Mouse (Mus musculus): ENCODE measurements around the gene Trabd.

Trabd gene

DNA sequence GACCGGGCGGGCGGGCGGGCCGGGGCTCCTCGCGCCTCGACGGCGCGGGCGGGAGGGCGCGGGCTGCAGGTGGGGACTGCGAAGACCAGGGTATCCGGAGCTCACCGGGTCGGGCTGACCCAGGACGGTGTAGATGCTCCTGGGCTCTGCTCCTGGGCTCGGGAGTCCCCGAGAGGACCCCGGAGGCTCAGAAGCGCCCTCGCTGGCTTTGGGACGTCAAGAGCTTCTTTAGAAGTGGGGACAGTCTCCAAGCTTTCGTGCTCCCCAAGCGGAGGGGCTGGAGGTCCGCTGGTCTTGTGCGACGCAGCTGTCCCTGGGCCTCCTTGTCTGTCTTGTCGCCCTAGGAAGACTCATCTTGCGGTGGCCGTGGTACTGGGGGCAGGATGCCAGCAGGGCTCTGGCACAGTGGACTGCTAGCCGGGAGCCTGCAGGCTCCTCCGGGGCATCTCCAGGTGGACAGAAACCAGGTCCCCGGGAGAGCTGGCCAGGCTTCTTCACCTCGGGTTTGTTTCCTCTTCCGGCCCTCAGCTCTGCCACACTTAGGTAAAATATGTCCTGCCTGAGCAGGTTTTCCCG is 1.3 kb downstream of the Trabd start:
- peak; percentile 71 for DNase-seq (ENCODE audit: low read depth, low spot score)

DNA sequence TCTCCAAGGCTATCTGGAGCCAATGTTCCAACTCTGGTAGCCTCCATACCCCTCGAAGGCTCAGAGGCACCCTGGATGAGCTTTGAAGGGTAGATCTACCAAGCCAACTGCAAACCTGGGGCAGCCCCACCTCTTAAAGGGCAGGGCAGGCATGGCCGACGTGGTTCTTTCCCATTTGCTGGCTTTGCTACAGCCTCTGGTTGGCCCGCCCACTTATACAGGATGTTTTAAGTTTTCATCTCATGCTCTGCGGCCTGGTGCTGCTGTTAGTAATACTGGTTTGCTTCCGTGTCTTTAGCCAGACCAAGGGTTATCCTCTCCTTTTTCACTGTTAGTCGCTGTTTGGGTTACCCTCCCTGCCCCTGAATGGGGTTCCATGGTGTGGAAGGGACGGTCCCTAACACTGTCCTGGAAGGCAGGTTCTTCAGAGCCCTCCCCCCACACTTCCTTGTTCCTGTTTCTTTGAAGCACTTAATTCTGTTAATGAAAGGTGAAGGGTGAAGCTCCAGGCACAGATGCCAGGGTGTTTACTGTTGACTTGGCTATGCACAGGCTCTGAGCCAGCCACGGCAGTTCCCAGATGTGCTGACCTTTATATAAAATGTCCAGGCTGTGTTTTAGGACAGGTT is 3.4 kb downstream of the Trabd start:
- DNase-seq (ENCODE audit: low read depth, low spot score) = peak; percentile 52

DNA sequence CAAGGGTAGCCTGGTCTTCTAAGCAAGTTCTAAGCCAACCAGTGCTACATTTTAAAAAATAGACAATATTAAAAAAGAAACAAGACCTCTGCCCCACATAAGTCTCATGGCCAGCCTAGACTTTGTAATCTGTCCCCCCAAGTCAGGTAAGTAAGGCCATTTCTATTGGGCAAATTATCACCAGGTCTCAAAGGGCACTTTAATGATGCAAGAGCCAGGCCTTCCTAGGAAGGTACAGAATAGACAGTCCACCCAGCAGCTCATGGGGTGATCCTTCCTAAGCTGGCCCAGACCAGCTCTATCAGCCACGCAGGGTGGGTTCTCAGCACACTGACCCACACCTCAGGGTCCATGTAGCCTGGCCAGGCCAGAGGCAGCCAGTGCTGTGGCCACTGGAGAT is 9.0 kb downstream of the Trabd start:
- DNase-seq (ENCODE audit: low read depth, low spot score) = no peak

DNA sequence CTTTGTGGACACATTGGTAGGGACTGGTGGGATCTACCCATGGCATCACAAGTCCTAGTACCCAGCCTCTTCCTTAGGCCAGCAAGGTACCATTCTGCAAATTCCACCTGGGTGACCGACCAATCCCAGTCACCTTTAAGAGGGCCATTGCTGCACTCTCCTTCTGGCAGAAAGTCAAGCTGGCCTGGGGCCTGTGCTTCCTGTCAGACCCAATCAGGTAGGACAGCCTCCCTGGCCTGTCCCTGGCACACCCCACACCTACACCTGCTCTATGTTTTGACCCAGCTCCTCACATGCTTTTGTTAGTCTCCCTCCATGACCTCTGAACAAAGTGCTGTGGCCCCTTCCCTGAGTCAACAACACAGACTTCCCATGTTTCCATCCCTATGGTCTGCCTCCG is 9.9 kb downstream of the Trabd start:
- DNase-seq (ENCODE audit: low read depth, low spot score) = no peak

DNA sequence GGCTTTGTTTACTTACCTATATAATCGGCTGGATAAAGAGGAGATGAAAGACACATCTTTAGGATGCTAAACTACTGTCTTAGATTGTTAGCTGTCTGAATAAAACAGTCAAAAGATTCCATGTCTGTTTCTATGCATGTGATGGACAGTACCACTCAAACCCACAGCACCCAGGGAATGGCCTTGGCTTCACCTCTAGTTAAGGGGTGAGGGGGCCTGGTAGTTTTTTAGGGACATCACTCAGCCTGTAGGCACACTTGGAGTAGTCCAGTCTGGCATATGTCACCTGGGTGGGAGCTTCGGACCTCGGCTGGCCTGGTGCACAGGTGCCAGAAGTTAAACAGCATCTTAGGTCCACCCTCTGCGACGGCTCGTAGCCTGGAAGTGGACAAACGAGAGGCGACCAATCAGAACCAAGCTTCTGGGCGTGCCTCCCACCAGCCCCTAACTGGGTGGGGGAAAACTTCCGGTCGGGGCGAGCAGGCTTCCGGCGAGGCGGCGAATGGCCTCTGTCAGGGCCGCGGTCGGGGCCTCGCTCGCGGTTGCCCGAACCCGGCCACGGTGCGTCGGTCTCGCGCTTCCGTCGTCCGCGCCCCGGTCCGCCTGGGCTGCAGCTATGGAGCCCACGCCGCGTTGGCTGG is 13.8 kb downstream of the Trabd start, which contains the start of gene Selenoo:
TSS of gene Selenoo (plus strand) at position 478 of the 641 bp plus-strand sequence.
- DNase-seq (ENCODE audit: low read depth, low spot score) = peak; percentile 98

DNA sequence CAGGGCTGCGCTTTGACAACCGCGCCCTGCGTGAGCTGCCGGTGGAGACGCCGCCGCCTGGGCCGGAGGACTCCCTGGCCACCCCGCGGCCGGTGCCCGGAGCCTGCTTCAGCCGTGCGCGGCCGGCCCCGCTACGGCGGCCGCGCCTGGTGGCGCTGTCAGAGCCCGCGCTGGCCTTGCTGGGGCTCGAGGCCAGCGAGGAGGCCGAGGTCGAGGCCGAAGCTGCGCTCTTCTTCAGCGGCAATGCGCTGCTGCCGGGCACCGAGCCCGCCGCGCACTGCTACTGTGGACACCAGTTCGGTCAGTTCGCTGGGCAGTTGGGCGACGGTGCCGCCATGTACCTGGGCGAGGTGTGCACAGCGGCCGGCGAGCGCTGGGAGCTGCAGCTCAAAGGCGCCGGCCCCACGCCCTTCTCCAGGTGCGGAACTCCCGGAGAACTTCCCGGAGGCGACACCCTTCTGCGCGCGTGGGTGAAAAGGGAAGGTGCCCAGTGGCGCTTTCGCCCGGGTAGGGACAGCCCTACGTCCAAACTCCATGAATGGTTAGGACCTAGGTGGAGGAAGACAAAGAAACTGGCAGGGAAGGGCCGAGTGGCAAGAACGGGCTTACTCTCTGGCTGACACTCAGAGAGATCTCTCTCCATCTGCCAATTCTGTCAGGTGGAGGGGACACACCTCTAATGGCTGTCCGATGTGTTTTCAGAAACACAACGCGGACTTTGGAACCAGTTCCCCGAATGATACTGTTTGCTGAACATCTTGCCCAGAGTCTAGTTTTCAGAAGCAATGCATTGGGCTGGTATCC is 14.5 kb downstream of the Trabd start:
- peak; percentile 46 for DNase-seq (ENCODE audit: low read depth, low spot score)

DNA sequence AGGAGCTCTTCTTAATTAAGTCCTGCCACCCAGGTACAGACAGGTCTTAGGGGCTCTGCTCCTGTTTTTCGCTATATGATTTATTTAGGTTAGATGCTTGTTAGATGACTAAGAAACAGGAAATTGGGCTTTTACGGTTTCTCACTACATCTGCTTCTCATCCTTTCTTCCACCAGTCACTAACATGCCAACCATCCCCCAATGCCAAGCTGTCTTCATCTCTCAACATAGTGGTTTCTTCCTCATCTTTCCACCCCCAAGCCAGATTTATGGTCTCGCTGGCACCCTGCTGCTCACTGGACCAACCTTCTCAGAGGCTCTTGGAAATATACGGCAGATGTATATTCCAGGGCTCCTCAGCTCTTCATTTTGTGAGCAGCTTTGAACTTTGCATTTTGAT is 15.7 kb downstream of the Trabd start:
- DNase-seq (ENCODE audit: low read depth, low spot score) = peak; percentile 60

DNA sequence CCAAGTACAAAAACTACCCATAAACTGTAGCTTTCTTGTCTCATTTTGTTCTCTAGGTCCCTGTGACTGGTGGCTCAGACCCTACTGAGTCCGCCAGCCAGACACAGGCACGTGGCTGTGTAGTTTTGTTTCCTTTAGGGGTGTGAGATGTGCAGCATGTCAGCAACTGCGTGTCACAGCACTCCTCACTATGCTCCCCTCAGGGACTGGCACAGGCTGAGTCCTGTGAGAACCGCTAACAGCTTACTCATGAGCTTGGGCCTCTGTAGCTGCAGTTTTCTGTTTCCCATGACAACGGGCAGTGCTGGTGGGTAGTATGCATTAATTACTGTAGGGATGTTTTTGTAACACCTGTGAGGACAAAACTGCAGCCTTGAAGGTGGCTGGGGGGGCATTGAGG is 17.3 kb downstream of the Trabd start:
- peak; percentile 49 for DNase-seq (ENCODE audit: low read depth, low spot score)

DNA sequence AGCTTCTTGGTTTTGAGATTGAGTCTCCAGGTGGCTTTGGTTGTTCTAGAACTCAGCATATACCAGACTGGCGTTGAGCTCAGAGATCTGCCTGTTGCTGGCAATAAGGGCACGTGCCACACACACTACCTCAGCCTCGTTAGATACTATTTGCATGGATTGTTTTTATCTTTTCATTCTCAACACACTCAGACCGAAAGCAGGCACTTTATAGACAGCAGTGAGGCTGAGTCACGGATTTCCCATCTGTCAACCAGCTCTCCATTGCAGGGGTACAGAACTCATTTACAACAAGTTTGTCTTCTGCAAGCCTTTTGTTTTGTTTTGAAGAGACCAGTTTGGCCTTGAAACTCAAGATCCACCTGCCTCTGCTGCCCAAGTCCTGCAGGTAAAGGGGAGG is 22.5 kb downstream of the Trabd start:
- DNase-seq (ENCODE audit: low read depth, low spot score) = peak; percentile 72

DNA sequence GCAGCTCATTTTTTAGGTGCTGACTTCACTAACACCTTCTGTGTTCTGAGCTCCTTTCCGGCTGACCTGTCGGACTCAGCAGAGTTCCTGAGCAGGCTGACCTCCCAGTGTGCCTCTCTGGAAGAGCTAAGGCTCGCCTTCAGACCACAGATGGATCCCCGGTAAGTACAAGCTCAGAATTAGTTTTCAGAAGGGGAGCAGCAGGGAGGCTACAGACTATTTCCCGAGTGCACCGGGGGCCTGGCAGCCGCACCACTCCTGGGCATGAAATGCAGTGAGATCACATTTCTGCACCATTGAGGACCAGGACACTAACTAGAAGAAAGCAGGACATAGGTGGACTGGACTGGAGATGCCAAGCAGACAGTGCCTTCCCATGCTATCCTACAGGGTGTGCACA is 23.7 kb downstream of the Trabd start:
- DNase-seq (ENCODE audit: low read depth, low spot score) = peak; percentile 75

DNA sequence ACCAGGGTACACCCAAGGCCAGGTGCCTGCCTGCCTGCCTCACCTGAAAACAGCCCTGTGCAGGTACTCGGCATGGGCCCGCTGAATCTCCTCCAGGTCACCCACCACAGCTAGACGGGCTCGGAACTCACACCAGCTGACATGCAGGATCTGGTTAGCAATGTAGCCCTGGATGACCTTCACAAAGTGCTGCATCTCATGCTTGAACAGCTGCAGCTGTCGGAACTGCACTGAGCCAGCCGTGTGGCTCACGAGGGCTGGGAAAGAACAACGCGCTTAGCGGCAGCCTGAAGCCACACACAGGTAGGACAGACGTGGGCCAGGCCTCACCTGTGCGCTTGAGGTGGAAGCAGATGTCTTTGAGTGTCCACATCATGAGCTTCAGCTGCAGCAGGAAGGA is 25.9 kb downstream of the Trabd start:
- DNase-seq (ENCODE audit: low read depth, low spot score) = no peak

DNA sequence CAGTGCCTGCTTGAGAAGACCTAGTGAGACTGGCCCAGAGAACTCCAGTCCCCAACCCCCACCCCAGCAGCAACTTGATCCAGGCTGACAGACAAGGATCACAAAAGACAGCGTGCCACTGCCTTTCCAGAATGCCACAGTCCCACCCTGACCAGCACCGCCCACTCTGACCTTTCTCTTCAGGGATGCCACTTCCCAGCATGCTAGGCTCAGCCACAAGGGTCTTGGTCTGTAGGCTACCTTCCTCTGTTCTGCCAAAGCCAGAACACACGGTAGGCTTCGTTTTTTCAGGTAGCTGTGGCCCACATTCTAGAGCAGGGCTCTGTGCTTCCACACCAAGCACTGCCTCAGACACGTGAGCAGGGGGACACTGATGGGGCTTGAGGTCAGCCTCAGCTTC is 27.7 kb downstream of the Trabd start:
- DNase-seq (ENCODE audit: low read depth, low spot score) = no peak

DNA sequence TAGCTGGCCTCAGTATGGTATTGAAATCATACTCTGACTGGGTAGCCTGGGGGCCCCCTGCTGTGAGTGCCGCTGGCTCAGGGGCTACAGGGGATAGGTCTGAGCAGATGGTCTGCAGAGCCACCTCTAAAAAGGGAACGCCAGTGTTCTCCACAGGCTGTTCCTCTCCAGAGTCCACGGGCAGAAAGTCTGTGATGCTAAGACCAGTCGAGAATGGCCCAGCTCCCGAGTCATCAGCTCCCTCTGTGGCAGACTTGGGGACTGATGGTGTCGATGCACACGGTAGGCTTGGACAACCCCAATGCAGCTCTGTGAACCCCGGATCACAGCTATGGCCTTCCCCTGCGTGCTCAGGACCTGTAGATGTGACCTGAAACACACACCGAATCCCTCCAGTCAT is 29.0 kb downstream of the Trabd start:
- peak; percentile 83 for DNase-seq (ENCODE audit: low read depth, low spot score)

DNA sequence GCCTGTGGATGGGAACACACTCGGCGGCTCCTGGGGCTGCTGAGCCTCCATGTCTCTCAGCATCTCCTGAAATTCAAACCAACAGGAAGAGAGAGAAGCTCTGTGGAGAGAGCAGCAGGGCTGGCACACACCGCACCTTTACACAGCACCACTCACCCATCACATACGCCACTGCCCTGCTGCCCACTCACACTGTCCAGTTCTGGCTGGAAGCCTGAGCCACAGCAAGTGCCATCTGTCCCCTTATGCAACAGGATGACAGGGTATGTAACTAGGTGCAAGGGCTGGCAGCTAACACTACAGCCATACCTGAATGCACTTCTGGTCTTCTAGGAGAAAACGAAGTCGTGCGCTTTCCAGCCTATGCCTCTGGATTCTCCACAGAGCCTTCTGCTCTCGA is 29.5 kb downstream of the Trabd start:
- peak; percentile 98 for DNase-seq (ENCODE audit: low read depth, low spot score)

DNA sequence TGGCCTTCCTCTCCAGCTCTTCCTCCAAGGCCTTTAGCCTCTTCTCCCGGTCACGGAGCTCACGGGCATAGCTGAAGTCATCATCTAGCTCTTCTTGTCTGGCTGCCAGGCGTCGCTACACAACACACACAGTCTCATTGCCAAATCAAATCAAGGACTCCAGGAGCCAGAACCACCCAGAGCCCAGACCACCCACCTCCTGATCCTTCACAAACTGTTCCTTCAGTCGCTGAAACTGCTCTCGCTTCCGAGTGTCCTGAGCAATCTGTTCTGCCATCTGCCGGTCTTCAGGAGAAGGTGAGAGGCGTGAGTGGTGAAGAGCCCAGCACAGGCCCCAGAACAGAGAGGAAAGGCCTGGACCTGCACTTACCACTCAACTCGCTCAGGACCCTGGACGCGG is 31.1 kb downstream of the Trabd start:
- peak; percentile 96 for DNase-seq (ENCODE audit: low read depth, low spot score)

DNA sequence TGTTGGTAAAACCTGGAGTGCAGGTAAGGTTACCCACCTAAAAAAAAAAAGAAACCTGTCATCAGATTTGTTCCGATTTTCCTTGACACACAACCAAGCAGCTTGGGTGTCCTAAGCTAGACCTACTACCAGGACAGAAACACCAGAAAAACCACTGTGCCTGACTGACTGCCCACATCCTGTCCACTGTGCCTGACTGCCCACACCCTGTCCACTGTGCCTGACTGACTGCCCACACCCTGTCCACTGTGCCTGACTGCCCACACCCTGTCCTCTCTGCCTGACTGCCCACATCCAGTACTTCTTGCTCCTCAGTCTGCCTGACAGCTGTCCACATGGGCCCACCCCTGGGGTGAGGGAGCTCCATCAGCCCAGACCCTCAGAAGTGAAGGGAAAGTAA is 32.1 kb downstream of the Trabd start:
- no peak for DNase-seq (ENCODE audit: low read depth, low spot score)

DNA sequence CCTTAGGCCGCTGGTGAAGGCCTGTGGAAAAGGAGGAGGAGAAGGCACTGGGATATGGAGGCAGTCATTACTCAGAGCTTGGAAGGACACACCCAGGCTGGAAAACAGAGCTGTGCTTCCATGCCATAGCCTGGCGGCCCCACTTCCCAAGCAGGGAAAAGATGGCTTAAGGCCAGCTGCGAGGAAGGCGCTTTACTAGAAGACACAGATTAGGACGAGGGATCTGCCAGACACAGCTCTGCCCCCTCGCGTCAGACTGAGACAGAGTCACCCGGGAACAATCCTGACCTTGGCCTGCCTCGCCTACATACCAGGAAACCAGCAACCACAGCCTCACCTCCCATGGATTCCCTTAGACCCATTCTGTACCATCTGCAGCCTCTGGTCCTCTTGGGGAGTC is 35.2 kb downstream of the Trabd start:
- peak; percentile 81 for DNase-seq (ENCODE audit: low read depth, low spot score)

DNA sequence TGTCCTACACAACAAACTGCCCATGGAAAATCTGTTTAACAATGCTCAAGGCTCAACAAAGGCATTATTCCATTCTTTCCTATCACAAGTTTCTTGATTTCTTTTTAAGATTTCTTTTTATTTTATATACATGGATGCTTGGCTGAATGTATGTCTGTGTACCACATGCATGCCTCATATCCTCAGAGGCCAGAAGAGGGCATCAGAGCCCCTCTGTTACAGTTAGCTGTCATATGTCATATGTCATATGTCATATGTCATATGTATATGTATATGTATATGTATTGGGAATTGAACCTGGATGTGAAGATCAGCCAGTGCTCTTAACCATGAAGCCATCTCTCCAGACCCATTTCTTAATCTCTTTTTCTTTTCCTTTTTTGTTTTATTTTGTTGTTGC is 43.1 kb downstream of the Trabd start:
- no peak for DNase-seq (ENCODE audit: low read depth, low spot score)

DNA sequence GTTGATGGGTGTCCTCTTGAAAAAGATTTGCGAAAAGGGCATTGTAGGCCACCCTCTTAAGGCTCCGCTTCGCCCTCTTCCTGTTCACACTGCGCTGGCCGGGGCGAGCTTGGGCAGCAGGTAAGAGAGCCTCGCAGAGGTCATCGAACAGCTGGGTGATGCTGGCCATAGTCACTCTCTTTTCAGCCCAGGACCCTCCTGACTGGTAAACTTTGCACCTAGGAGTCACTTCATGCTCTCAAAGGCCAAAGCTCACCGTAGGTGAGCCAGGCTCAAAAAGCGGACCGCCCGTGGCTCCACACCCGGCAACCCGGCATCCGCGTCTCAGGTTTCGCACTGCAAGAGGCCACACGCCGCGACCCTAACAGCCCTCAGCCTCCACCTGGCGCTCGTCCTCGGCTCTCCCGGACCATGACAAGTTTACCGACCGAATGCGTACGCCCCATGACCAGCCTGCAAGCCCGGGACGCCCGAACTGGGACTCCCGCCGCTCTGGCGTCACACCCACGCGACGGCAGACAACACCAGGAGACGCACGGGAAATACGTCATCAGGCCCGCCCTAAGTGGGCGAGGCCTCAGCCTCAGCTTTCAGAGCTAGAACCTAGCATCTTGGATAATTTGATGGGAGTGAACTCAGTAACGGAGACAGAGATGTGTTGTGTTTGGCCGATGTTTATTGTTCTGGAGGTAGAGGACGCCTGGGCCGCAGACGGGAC is 47.9 kb downstream of the Trabd start, which contains the start of gene Tubgcp6:
TSS of gene Tubgcp6 (minus strand) at position 464 of the 718 bp plus-strand sequence.
- peak; percentile 99 for DNase-seq (ENCODE audit: low read depth, low spot score)

DNA sequence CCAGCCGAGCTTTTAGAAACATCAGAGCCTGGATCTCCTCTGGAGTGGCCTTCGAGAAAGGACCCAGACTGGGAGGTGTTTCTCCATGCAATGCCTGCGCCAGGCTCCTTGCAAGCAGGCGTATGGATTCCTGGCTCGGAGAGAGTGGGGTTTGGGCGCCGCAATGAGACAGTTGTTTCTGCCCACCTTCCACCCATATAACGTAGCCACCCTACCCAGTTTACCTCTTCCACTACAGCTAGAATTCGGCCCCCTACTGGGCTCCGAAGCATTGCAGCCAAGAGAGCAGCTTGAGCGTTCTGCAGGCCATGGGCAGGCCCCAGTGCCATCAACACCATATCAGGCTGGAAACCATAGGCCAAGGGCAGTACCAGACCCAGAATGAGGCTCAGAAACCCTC is 48.7 kb downstream of the Trabd start:
- peak; percentile 82 for DNase-seq (ENCODE audit: low read depth, low spot score)

DNA sequence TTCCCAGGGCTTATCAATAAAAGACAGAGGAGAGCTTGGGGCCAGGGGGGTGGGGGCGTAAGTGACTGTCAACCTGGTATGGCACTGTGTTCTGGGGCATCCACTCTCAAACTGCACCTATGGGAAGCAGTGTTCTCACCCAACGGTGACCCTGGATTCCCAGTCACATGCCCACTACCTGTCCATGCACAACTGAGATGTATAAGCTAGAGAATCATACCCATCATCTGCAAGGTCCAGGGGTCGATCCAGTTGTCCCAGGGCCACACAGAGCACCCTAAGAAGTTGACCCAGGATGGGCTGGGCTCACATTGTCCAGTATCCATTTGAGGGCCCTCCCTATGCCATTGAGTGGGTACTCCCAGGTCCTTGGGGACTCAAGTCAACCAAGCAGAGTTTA is 49.4 kb downstream of the Trabd start:
- DNase-seq (ENCODE audit: low read depth, low spot score) = no peak

DNA sequence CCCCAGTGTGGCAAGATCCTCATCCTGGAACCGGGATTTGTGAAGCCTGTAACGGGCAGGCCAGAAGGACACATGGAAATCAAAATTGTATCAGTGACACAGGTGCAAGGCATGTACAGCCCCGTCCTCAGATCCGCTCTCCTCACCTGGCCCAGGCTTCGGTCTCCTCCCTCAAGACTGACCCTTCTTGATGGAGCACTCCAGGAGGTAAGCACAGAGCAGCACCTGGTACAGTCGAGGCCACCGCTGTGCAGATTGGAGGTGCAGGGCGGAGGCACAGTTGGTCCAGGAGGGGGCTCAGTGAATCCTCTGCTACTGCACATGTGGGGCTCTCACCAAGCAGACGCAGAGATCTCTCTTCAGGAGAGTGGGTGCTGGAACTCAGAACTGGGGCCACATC is 50.4 kb downstream of the Trabd start:
- DNase-seq (ENCODE audit: low read depth, low spot score) = no peak

All from brain, adult 2 months (tissue).